ENCODE assay signal across 10 mouse cellular contexts in the genomic region with DNA sequence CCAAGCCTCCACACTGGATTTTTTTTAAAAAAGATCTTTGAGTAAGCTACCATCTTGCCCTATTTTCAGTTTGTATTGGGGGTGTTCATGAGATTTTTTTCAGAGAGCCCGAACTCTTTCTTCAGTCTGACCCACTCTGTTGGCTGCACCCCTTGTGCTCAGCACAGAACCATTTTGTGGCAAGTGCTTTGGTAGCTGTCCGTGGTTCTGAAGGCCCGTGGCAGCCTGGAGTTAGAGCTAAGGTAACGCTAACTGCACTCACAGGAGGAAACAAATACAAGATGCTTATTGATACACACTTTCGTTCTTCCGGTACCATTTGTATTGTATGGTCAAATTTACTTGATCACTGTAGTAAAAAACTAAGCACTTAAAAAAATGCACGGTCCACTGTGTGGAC. TPM values are rescaled to one million over a fixed set of nuclear protein-coding genes. Genes with fewer than 3 reads are reported as not detected.
DNase-seq lines count a peak whose midpoint lies in the region; ATAC-seq and TF ChIP-seq lines count a peak whose summit lies in the region.
"Had no signal": no experiment of that assay in that cellular context is flagged by ENCODE, and none has a peak within 500 bp of the region (broad histone marks: within the 10 kb centered on the region; RNA-seq: fewer than 3 reads in every experiment).

No protein-coding gene starts in this region.

- no peak for TF ChIP-seq POLR2A in cerebellum, adult 2 months (IDR thresholded peaks at IDR 0.05; ENCODE audit: borderline replicate concordance, insufficient read depth, low read length)

- H3K4me2 ChIP-seq in liver, postnatal 0 days (ENCODE audit: low read depth, low read length) = no peak overlapping the region
- H3K4me2 ChIP-seq in liver, embryonic 11.5 days = no peak overlapping the region
- H3K4me2 ChIP-seq in forebrain, embryonic 15.5 days (replicated peaks) = no peak overlapping the region
- H3K4me2 ChIP-seq: limb, embryonic 13.5 days had no signal

- no peaks in the 10 kb centered on the region for H3K36me3 ChIP-seq in liver, postnatal 0 days (replicated peaks; ENCODE audit: insufficient read depth, low read length)
- H3K36me3 ChIP-seq in liver, embryonic 11.5 days (ENCODE audit: control insufficient read depth, insufficient read depth, low read length) = no peaks in the 10 kb centered on the region
- no peaks in the 10 kb centered on the region for H3K36me3 ChIP-seq in forebrain, embryonic 15.5 days
- H3K36me3 ChIP-seq: limb, embryonic 13.5 days had no signal

- no peak for TF ChIP-seq CTCF in liver, postnatal 0 days (IDR thresholded peaks at IDR 0.05; ENCODE audit: low read depth)
- no peak for TF ChIP-seq CTCF in cerebellum, adult 2 months (IDR thresholded peaks at IDR 0.05; ENCODE audit: borderline replicate concordance, insufficient read depth, low read depth, low read length)

- TF ChIP-seq EP300 in liver, postnatal 0 days (IDR thresholded peaks at IDR 0.05; ENCODE audit: low read depth) = no peak

- H3K27me3 ChIP-seq in liver, postnatal 0 days (ENCODE audit: insufficient read depth, low read length) = no peaks in the 10 kb centered on the region
- H3K27me3 ChIP-seq in liver, embryonic 11.5 days (replicated peaks; ENCODE audit: control insufficient read depth, insufficient read depth, low read length) = no peaks in the 10 kb centered on the region
- H3K27me3 ChIP-seq in forebrain, embryonic 15.5 days = no peaks in the 10 kb centered on the region
- H3K27me3 ChIP-seq in cerebellum, adult 2 months (ENCODE audit: control insufficient read depth, insufficient read depth, low read length) = no peaks in the 10 kb centered on the region
- H3K27me3 ChIP-seq: limb, embryonic 13.5 days had no signal

- no peaks in the 10 kb centered on the region for H3K4me1 ChIP-seq in liver, postnatal 0 days (ENCODE audit: insufficient read depth)
- no peaks in the 10 kb centered on the region for H3K4me1 ChIP-seq in liver, embryonic 11.5 days (replicated peaks; ENCODE audit: control insufficient read depth, insufficient read depth, low read length)
- no peaks in the 10 kb centered on the region for H3K4me1 ChIP-seq in forebrain, embryonic 15.5 days
- H3K4me1 ChIP-seq in cerebellum, adult 2 months (ENCODE audit: control insufficient read depth, insufficient read depth, low read length) = no peaks in the 10 kb centered on the region
- H3K4me1 ChIP-seq: limb, embryonic 13.5 days had no signal

- no peak overlapping the region for H3K9ac ChIP-seq in liver, postnatal 0 days (replicated peaks)
- no peak overlapping the region for H3K9ac ChIP-seq in liver, embryonic 11.5 days (ENCODE audit: low read depth, low read length)
- no peak overlapping the region for H3K9ac ChIP-seq in forebrain, embryonic 15.5 days (replicated peaks)
- H3K9ac ChIP-seq: limb, embryonic 13.5 days had no signal

- WGBS in liver, postnatal 0 days (ENCODE audit: insufficient replicate concordance) = 39% methylated on average over 7 of the region's 7 CpGs
- WGBS in liver, embryonic 11.5 days = 40% methylated on average over 7 of the region's 7 CpGs
- WGBS in forebrain, embryonic 15.5 days = 55% methylated on average over 7 of the region's 7 CpGs
- 66% methylated on average over 7 of the region's 7 CpGs for WGBS in cerebellum, adult 2 months

- peak; percentile 31 for DNase-seq in liver, postnatal 0 days
- no peak for DNase-seq in liver, embryonic 11.5 days (ENCODE audit: low spot score)
- peak; percentile 80 for DNase-seq in NIH3T3 (ENCODE audit: low read depth)
- DNase-seq in adrenal gland, postnatal 36 days = peak; percentile 63 to 64
- DNase-seq in lung, postnatal 4 days = peak; percentile 25 to 38
- DNase-seq in c-Kit-positive CD71-positive TER-119-positive erythroid progenitor cells, embryonic 14.5 days (ENCODE audit: low spot score) = no peak
- DNase-seq in cerebellum, adult 2 months = no peak

- H3K4me3 ChIP-seq in liver, postnatal 0 days (ENCODE audit: low read depth, low read length) = no peak overlapping the region
- no peak overlapping the region for H3K4me3 ChIP-seq in liver, embryonic 11.5 days (ENCODE audit: low read depth, low read length)
- H3K4me3 ChIP-seq in forebrain, embryonic 15.5 days = no peak overlapping the region
- H3K4me3 ChIP-seq in cerebellum, adult 2 months (replicated peaks; ENCODE audit: insufficient read depth, low read depth, low read length) = no peak overlapping the region
- H3K4me3 ChIP-seq: limb, embryonic 13.5 days had no signal

- no peak for ATAC-seq in liver, postnatal 0 days
- ATAC-seq in liver, embryonic 11.5 days (replicated peaks; ENCODE audit: low FRiP score) = no peak
- ATAC-seq in forebrain, embryonic 15.5 days (replicated peaks) = no peak

- H3K27ac ChIP-seq in liver, postnatal 0 days (ENCODE audit: low read depth) = no peak overlapping the region
- no peak overlapping the region for H3K27ac ChIP-seq in liver, embryonic 11.5 days (ENCODE audit: low read depth, low read length)
- no peak overlapping the region for H3K27ac ChIP-seq in forebrain, embryonic 15.5 days (replicated peaks)
- H3K27ac ChIP-seq in cerebellum, adult 2 months (ENCODE audit: insufficient read depth, low read length) = no peak overlapping the region
- H3K27ac ChIP-seq: limb, embryonic 13.5 days had no signal

- H3K9me3 ChIP-seq in liver, postnatal 0 days (ENCODE audit: low read length) = no peaks in the 10 kb centered on the region
- no peaks in the 10 kb centered on the region for H3K9me3 ChIP-seq in liver, embryonic 11.5 days (ENCODE audit: control insufficient read depth, low read length)
- H3K9me3 ChIP-seq in forebrain, embryonic 15.5 days = no peaks in the 10 kb centered on the region
- H3K9me3 ChIP-seq: limb, embryonic 13.5 days had no signal

RNA-seq across cellular contexts. Expression of a gene that starts 36.7 kb away (rescaled TPM):
- polyA plus RNA-seq in liver, postnatal 0 days (2015; fragmentation: Nextera tagmentation; extraction: Ambion mirVana) = 10.4 and 13.0 TPM in 2 replicates
- polyA plus RNA-seq in liver, embryonic 11.5 days (2014; fragmentation: Nextera tagmentation; extraction: Ambion mirVana) = 42.8 and 45.9 TPM in 2 replicates
- 10 to 100 TPM; 26.8 to 27.2 TPM for total RNA-seq in adrenal gland, postnatal 36 days (2021)
- 96.9 and 100 TPM in 2 replicates for polyA plus RNA-seq in forebrain, embryonic 15.5 days (2015; fragmentation: Nextera tagmentation; extraction: Ambion mirVana)
- polyA plus RNA-seq in cerebellum, adult 2 months (2012; rRNA removed) = 45.3 and 47.0 TPM in 2 replicates

RNA-seq across cellular contexts. Expression of a gene that starts 57.2 kb away (rescaled TPM):
- polyA plus RNA-seq in liver, postnatal 0 days (2015; fragmentation: Nextera tagmentation; extraction: Ambion mirVana) = 0.27 and 0.38 TPM in 2 replicates
- not detected in 2 replicates for polyA plus RNA-seq in liver, embryonic 11.5 days (2014; fragmentation: Nextera tagmentation; extraction: Ambion mirVana)
- 10 to 100 TPM; 35.0 to 44.2 TPM for total RNA-seq in adrenal gland, postnatal 36 days (2021)
- 11.7 and 13.5 TPM in 2 replicates for polyA plus RNA-seq in forebrain, embryonic 15.5 days (2015; fragmentation: Nextera tagmentation; extraction: Ambion mirVana)
- 25.7 and 26.0 TPM in 2 replicates for polyA plus RNA-seq in cerebellum, adult 2 months (2012; rRNA removed)
- polyA plus RNA-seq: heart, embryonic 14.5 days had no signal

Comparison
In these comparisons a context has a peak if more than half of its experiments do, and no peak if none do; other contexts are left out.
1. DNase-seq: peak in liver, postnatal 0 days (single experiment), NIH3T3 (single experiment), adrenal gland, postnatal 36 days (2 of 2) and lung, postnatal 4 days (2 of 2); none in liver, embryonic 11.5 days (single experiment), c-Kit-positive CD71-positive TER-119-positive erythroid progenitor cells, embryonic 14.5 days (single experiment) and cerebellum, adult 2 months (0 of 2).